Mouse (Mus musculus): ENCODE data around the gene Nploc4.
A peak's percentile ranks its signal among the peaks of the same experiment; 100 is the strongest.

The Nploc4 gene

DNA sequence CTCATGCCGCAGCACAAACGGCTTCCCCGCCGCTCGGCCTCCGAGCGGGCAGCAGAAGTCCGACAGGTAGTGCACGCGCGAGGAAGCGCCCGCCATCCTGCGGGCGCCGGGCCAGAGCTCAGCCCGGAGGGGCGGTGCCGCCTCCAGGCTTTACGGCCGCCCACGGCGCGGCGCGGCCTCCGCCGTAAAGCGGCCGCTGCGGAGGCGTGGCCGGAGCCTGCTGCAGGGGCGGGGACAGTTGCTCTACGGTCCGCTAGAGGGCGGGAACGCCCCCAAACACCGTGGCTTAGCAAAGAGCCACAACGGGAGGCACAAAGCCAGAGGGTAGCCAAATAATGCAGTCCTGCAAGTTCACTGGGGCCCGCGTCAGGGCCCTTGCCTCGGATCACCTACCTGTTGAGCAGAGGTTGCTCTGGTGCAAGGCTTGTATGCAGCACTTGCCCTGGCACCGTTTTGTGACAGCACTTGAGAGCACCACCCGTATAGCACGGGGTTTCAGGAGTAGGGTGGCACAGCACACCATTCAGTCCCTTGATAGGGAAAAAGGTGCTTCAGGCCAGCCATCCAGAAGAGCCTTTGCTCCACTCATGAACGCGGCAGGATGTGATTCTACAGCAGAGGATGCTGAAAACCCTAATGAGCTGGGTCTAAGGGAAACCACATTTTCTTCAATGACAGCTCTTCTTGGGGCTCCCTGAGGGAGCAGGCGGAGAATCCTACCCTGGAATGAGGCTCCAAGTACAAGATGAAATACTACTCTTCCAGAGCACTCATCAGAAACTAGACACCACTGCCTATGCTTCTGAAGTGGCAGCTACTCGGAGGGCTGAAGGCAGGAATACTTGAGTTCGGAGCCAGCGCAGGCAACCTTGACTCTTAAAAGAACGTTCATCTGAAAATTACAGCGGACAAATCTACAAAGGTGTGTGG is 58.6 kb downstream of the Nploc4 start, which contains the start of gene Faap100:
Faap100 (minus strand) TSS at position 154 of the 930 bp plus-strand sequence.
- DNase-seq (ENCODE audit: low spot score in 2 of 2) = peak; percentile 90 to 94

- DNase-seq (ENCODE audit: low spot score in 2 of 2) = peak; percentile 34 to 78
Observed at GRCm38 (mm10) chr11:120378031-120378610, 59.4 kb downstream of the Nploc4 start.

GRCm38 (mm10) chr11:120377337-120377736 is 60.2 kb downstream of the Nploc4 start:
- DNase-seq (ENCODE audit: low spot score in 2 of 2) = no peak

DNA sequence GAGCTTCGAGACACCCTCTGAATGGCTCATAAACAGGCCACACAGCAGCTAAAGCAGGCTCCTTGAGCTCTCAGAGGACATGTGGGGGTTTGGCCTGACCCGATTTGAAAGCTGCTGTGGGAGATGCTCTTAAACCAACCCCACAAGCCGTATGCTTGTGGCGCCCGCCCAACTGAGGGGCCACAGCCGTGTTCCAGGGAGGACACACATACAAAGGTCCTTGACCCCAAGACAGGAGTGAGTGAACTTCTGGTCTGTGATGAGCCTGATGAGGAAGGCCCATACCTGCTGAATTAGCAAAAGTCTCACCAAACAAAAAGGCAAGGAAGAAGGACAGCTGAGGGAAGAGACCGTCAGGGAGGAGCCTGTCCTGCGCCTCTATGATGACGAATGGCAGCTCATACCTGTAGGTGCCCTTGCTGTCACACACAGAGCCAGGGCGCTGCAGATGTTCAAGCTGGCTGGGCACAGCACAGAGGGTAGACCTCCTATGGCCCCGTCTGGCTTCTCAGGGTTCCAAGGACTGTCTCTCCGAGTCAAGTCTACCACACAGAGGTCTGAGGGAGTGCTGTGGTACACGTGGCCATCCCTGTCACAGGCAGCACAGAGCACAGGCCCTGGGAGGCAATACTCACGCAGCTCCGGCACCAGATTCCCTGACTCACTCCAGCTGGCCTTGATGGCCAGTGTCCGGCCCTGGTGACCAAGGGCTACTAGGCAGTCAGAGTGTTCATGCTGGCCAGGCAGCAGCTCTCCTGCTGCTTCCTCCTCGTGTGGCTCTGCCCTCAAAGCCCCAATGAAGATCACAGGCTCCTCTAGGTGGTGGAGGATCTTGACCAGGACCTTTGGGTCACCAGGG is 61.0 kb downstream of the Nploc4 start:
- DNase-seq (ENCODE audit: low spot score in 2 of 2) = no peak

DNA sequence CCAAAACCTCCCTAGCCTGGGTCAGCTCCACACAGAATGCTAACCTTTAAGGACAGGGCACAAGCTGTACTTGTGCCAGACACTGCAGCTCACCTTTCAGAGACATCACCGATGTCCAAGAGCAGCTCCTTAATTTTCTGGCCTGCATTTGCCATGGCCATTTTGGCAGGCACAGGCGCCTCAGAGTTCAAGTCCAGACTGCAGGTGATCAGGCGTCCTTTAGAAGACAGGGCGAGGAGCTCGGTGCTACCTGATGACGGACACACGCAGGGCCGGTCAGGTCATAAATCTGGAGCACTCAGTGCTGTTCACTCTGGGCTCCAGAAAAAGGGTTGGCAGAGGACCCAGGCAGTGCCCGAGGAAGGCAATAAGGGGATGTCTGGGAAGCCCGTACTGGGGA is 62.2 kb downstream of the Nploc4 start:
- DNase-seq (ENCODE audit: low spot score in 2 of 2) = no peak

DNA sequence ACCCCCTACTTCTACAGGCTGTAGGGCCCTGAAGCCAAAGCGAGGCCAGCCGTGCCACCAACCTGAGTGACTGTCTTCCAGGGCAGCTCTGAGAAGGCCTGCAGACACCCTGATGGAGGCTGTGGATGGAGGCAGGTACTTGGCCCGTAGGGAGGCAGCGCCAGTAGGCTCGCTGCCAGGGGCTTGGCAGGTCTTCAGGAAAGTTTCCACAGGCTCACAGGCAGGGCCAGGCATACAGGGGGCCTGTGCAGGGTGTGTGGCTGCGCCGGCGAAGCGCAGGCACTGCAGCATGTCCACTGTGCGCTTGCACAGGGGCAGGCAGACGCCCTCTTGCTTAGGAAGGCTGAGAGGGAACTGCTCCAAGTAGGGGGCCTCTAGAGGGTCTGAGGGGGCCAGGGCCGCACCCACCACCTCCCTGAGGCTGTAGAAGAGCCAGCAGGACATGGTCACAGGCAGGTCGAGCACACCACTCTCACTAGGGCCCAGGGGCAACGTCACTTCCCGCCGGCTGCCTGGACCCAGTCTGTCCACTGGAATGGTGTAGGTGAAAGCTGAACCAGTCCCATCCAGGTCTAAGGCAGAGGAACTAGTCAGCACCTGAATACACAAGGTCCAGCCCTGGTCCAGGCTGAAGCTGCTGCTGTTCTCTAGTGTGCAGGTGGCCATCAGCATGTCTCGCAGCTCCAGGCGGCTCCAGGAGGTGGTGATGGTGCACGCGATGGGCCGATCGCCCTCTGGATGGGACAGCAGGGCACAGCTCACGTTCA is 63.5 kb downstream of the Nploc4 start:
- no peak for DNase-seq (ENCODE audit: low spot score in 2 of 2)

DNA sequence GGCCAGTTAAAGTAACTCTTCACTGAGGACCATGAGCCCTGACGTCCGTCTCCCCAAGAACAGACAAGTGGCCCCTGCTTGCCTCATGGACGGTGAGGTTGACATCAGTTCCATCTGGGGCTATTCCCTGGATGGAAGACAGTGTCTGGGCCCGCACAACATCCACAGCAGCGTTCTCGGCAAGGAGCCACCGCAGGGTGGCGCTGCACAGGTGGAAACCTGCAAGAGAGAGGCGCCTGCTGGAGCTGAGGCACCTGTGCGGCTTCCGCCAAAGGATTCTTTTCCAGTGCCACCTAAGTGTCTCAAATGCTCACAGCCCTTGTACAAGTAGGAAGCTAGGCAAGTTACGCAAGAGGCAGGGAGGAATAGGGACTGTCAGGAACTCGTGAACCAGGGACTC is 64.5 kb downstream of the Nploc4 start:
- DNase-seq (ENCODE audit: low spot score in 2 of 2) = no peak

DNA sequence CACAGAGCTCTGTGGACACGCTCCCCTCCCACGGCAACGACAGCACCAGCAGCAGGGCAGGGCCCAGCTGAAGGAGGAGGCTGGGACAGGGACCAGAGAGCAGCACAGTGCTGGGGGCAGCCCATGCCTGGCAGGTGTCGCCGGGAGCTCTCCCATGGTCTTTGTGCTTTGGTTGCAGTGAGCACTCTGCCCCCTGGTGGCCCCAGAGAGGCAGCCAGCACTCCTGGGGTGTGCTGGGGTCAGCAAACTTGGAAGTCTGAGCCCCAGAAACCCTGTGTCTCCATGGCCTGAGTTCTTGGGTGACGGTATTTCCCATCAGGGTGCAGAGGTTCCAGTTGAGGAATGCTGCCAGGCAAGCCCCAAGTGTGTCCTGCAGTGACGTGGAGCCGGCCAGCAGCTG is 67.9 kb downstream of the Nploc4 start:
- peak; percentile 55 to 86 for DNase-seq (ENCODE audit: low spot score in 2 of 2)

- no peak for DNase-seq (ENCODE audit: low spot score in 2 of 2)
Observed at GRCm38 (mm10) chr11:120366443-120367027, 71.0 kb downstream of the Nploc4 start.

- DNase-seq (ENCODE audit: low spot score in 2 of 2) = no peak
Observed at GRCm38 (mm10) chr11:120362891-120363290, 74.6 kb downstream of the Nploc4 start.

- DNase-seq (ENCODE audit: low spot score in 2 of 2) = no peak
Observed at GRCm38 (mm10) chr11:120361295-120361694, 76.2 kb downstream of the Nploc4 start, which contains the start of gene Fscn2. TSS of gene Fscn2 (plus strand) at chr11:120361534.

- no peak for DNase-seq (ENCODE audit: low spot score in 2 of 2)
Observed at GRCm38 (mm10) chr11:120360755-120361154, 76.8 kb downstream of the Nploc4 start.

DNA sequence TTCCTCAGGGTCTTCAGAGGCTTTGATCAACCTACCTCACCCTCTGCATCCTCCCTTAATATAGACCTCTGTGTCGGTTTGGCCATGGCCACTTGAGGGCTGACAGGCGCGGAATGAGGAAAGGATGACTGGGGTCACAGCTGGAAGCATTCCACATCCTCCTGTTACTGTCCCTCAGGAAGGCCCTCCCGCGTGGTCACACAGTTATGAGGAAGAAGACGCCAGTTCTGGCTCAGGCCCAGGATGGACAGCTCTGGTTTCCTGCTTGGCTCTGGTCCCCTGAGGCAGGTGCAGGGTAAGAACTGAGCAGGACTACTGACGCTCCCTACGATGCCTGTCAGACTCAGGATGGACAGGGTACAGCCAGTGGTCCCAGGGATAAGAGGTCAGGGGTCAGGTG is 77.4 kb downstream of the Nploc4 start:
- DNase-seq (ENCODE audit: low spot score in 2 of 2) = no peak

DNA sequence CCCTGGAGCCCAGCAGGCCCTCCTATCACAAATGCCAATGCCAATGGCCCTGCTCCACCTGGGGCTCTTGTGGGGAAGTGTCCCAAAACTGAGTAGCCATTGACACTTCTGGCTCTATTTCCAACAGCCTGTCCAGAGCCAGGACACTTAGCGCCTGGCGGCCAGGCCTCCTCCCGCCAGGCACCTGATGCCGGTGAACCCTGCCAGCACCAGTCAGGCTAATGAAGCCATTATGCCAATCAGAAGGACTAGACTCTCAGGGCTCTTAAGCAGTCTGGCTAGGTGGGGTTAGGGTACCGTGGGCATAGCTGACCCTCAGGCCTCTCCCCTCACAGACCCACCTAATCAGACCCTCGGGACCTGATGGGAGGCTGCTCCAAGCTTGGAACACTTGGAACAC is 78.1 kb downstream of the Nploc4 start:
- no peak for DNase-seq (ENCODE audit: low spot score in 2 of 2)

- DNase-seq (ENCODE audit: low spot score in 2 of 2) = no peak
Observed at GRCm38 (mm10) chr11:120357791-120358401, 79.6 kb downstream of the Nploc4 start.

DNA sequence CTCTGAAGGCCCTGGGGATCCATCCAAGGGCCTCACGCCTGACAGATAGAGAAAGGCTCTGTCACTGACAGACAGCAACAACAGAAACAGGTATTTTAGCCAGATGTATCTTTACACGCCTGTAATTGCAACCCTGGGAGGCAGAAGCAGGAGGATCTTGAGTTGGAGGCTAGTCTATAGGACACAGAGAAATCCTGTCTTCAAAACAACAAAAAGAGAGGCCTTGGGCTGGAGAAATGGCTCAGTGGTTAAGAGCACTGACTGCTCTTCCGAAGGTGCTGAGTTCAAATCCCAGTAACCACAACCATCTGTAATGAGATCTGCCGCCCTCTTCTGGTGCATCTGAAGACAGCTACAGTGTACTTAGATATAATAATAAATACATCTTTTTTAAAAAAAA is 80.6 kb downstream of the Nploc4 start:
- DNase-seq (ENCODE audit: low spot score in 2 of 2) = no peak

- DNase-seq (ENCODE audit: low spot score in 2 of 2) = no peak
Observed at GRCm38 (mm10) chr11:120356319-120356840, 81.1 kb downstream of the Nploc4 start.

GRCm38 (mm10) chr11:120355277-120356039 is 82.0 kb downstream of the Nploc4 start:
- DNase-seq (ENCODE audit: low spot score in 2 of 2) = no peak

Data from spleen, postnatal 4 days (tissue).